Mouse (Mus musculus) bone marrow macrophage, adult 2 months (primary cell): ENCODE measurements around the gene Aste1.

Source experiments
- CTCF ChIP-seq: IDR thresholded peaks from 2 replicates; pipeline ENCODE4 v1.5.1; 2012; ENCODE audit warnings: low read depth, mild to moderate bottlenecking, low read length, moderate library complexity
- POLR2A ChIP-seq: IDR thresholded peaks from 2 replicates; pipeline ENCODE4 v1.6.1; 2012; ENCODE audit warnings: mild to moderate bottlenecking, low read depth, low read length, borderline replicate concordance

DNA sequence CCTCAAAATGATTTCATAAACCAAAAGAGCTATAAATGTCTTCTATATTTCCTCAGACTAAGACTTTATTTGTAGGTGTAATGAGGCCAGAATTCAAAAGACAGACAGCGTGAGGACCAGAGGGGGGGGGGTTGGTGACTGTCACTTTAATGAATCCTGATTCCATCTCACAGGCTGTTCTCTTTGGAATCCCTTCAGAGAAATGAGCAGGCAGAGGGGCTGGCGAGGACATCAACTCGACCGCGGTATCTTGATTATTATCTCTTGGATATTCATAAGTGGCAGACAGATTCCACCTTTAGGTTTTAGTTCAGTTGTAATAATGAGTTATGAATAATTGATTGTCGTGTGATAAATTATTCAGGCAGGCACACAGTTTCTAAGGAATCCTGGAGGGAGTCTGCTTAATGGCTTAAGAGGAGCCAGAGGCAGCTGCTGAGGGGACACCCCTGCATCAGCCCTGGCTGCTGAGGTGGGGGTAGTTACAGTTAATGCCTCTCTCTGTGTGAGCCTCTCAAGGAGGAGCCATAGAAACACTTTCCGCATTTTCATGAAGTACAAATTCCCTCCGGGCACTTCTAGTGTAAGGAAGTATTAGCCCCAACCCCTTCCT, 15.6 kb upstream of the Aste1 start:
- TF ChIP-seq POLR2A: no peak
- TF ChIP-seq CTCF: no peak
